ENCODE assay signal across 8 mouse cellular contexts in the genomic region with DNA sequence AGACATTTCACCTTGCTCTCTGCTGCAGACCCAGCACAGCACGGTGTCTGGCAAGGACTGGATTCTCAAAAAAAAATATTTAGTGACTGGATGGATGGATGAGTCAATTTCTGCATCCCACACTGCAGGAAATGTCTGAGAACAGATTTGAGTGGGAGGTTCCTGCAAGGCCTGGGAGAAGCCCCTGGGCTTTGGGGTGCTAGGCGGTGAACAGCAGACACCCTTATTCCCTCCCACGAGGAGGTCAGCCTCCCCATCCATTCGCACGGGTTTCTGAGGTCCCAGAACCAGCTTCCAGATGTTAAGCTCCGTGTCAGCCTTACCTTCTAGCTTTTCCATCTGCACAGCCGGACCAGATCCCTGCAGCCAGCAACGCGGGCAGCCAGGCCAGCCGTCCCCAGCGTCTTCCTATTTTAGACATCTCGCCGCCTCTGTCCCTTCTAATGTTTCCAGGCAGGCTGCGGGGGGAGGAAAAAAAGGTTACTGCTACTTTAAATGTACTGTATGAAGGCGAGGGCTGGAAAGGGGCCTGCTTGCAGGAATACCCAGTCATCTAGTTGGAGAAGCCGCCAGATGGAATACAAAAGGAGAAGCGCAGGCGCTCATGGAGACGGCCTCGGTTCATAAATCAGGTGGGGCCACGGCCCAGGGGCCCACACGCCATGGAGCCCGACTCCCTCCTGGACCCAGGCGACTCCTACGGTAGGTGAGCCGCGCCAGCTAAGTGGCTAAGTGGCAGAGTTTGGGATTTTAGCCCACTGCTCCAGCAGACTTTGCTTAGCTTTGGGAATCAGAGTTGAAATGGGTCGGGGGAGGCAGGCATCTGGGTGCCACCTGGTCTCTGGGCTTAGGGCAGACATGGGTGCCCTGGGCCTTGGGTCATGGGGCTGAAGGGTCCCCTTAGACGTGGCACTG. TPM values are rescaled to one million over a fixed set of nuclear protein-coding genes. Genes with fewer than 3 reads are reported as not detected.
DNase-seq lines count a peak whose midpoint lies in the region; ATAC-seq and TF ChIP-seq lines count a peak whose summit lies in the region.

Dab2ip (plus strand) TSS at position 356 of the 915 bp plus-strand sequence.

- no peak for DNase-seq in ES-E14 (ENCODE audit: low read depth, low spot score)
- DNase-seq in adrenal gland, adult (ENCODE audit: inconsistent age in 2 of 2, low spot score in 1 of 2), result peak; percentile 16 to 54
- DNase-seq in layer of hippocampus, adult 9-10 months (ENCODE audit: low spot score), result peak; percentile 33
- no peak for DNase-seq in spleen, adult 18-20 months

- in situ Hi-C loops in ES-E14 (cut with MboI; ENCODE audit: low sequenced_read_pairs in 2 of 2, unreplicated experiment in 2 of 2), result no loop called here

- no peak for TF ChIP-seq CTCF in embryonic fibroblast, embryonic 13.5 days (IDR thresholded peaks at IDR 0.05; ENCODE audit: borderline replicate concordance, insufficient read depth, low read length)

- H3K27me3 ChIP-seq in heart, embryonic 13.5 days (replicated peaks), result no peaks in the 10 kb centered on the region
- H3K27me3 ChIP-seq in midbrain, embryonic 16.5 days (ENCODE audit: control insufficient read depth, insufficient read depth, low read depth, low read length), result no peaks in the 10 kb centered on the region

- H3K4me1 ChIP-seq in ES-E14 (ENCODE audit: control insufficient read depth in 2 of 2, insufficient read depth in 2 of 2, low read length in 2 of 2, poor library complexity in 1 of 2), result no peaks in the 10 kb centered on the region
- peaks cover 9% of the 10 kb centered on the region for H3K4me1 ChIP-seq in embryonic fibroblast, embryonic 13.5 days (ENCODE audit: control insufficient read depth, insufficient read depth, low read length)
- H3K4me1 ChIP-seq in heart, embryonic 13.5 days, result peaks cover 53% of the 10 kb centered on the region
- peaks cover 8% of the 10 kb centered on the region for H3K4me1 ChIP-seq in midbrain, embryonic 16.5 days (ENCODE audit: control insufficient read depth, insufficient read depth, low read length)

- peak within 1 kb of the TSS; percentile 67 for H3K4me2 ChIP-seq in heart, embryonic 13.5 days
- H3K4me2 ChIP-seq in midbrain, embryonic 16.5 days (ENCODE audit: low read length), result no peak within 1 kb of the TSS

- H3K4me3 ChIP-seq in ES-E14 (ENCODE audit: insufficient read depth in 1 of 2, low read depth in 1 of 2, low read length in 2 of 2, poor library complexity in 1 of 2, severe bottlenecking in 1 of 2), result peak within 1 kb of the TSS; percentile 52 to 54; a peak in 3 of 4 replicates
- H3K4me3 ChIP-seq in embryonic fibroblast, embryonic 13.5 days (ENCODE audit: insufficient read depth, low read length), result peak within 1 kb of the TSS; percentile 42
- peak within 1 kb of the TSS; percentile 44 for H3K4me3 ChIP-seq in heart, embryonic 13.5 days
- H3K4me3 ChIP-seq in midbrain, embryonic 16.5 days (ENCODE audit: low read depth, low read length), result no peak within 1 kb of the TSS

- 47% methylated on average over 29 of the region's 29 CpGs for WGBS in heart, embryonic 13.5 days
- WGBS in midbrain, embryonic 16.5 days, result 65% methylated on average over 29 of the region's 29 CpGs

- H3K27ac ChIP-seq in ES-E14 (ENCODE audit: insufficient read depth, low read depth, low read length, poor library complexity, severe bottlenecking), result no peak within 1 kb of the TSS
- H3K27ac ChIP-seq in embryonic fibroblast, embryonic 13.5 days (ENCODE audit: insufficient read depth, low read length), result peak within 1 kb of the TSS; percentile 67
- H3K27ac ChIP-seq in heart, embryonic 13.5 days (replicated peaks), result peak within 1 kb of the TSS; percentile 78
- H3K27ac ChIP-seq in midbrain, embryonic 16.5 days (ENCODE audit: low read length), result no peak within 1 kb of the TSS

- peak within 1 kb of the TSS; percentile 57 for H3K9ac ChIP-seq in ES-E14 (ENCODE audit: insufficient read depth, low read depth, low read length, poor library complexity, severe bottlenecking)
- peak within 1 kb of the TSS; percentile 82 for H3K9ac ChIP-seq in heart, embryonic 13.5 days
- H3K9ac ChIP-seq in midbrain, embryonic 16.5 days (ENCODE audit: low read depth, low read length), result no peak within 1 kb of the TSS

- H3K36me3 ChIP-seq in ES-E14 (ENCODE audit: control insufficient read depth, insufficient read depth, low read length, poor library complexity, severe bottlenecking), result no peaks in the 10 kb centered on the region
- no peaks in the 10 kb centered on the region for H3K36me3 ChIP-seq in heart, embryonic 13.5 days
- H3K36me3 ChIP-seq in midbrain, embryonic 16.5 days (ENCODE audit: control insufficient read depth, insufficient read depth, low read length), result no peaks in the 10 kb centered on the region

- peak; percentile 50 for TF ChIP-seq POLR2A in embryonic fibroblast, embryonic 13.5 days (IDR thresholded peaks at IDR 0.05; ENCODE audit: low read depth, low read length)

- H3K9me3 ChIP-seq in ES-E14 (ENCODE audit: control insufficient read depth, insufficient read depth, low read depth, low read length), result no peaks in the 10 kb centered on the region
- H3K9me3 ChIP-seq in heart, embryonic 13.5 days, result no peaks in the 10 kb centered on the region
- H3K9me3 ChIP-seq in midbrain, embryonic 16.5 days (replicated peaks; ENCODE audit: control insufficient read depth, low read length, poor library complexity, severe bottlenecking), result no peaks in the 10 kb centered on the region

- no peak for ATAC-seq in heart, embryonic 13.5 days (ENCODE audit: extremely low read depth, insufficient number of reproducible peaks, low FRiP score, low TSS enrichment)
- ATAC-seq in midbrain, embryonic 16.5 days, result no peak
- ATAC-seq in inflammation-experienced regulatory T-cells, adult 6 months, result no peak

TF ChIP-seq in ES-E14, 5 proteins besides CTCF, POLR2A, EP300 and RAD21:
- no peak for TF ChIP-seq ZNF384 (IDR thresholded peaks at IDR 0.05; ENCODE audit: low read depth, low read length)

RNA-seq across cellular contexts. Expression of gene Dab2ip, which starts in this region (rescaled TPM):
- 46.9 and 70.6 TPM in 2 replicates for total RNA-seq in ES-E14 (2012; rRNA removed)
- polyA plus RNA-seq in embryonic fibroblast, embryonic 13.5 days (2011; ENCODE audit: insufficient read length, low read depth, missing spikeins), result 29.7 and 38.7 TPM in 2 replicates
- 40.0 and 48.9 TPM in 2 replicates for polyA plus RNA-seq in heart, embryonic 13.5 days (2015; fragmentation: Nextera tagmentation; extraction: Ambion mirVana)
- 33.2 and 46.1 TPM in 2 replicates for polyA plus RNA-seq in midbrain, embryonic 16.5 days (2015; fragmentation: Nextera tagmentation; extraction: Ambion mirVana)
- polyA plus RNA-seq in inflammation-experienced regulatory T-cells, adult 6 months (2017; shearing (Covaris generic)), result under 1 TPM; 0.46 to 0.69 (median 0.54) TPM

Comparison
In these comparisons a context has a peak if more than half of its experiments do, and no peak if none do; other contexts are left out.
1. RNA of gene Dab2ip (polyA plus RNA-seq): 40.0 to 48.9 TPM in heart, embryonic 13.5 days, 33.2 to 46.1 TPM in midbrain, embryonic 16.5 days and 29.7 to 38.7 TPM in embryonic fibroblast, embryonic 13.5 days; 0.46 to 0.69 TPM in inflammation-experienced regulatory T-cells, adult 6 months; every median in the first group is over 10 times any median in the second.
2. DNase-seq: peak in adrenal gland, adult (2 of 2) and layer of hippocampus, adult 9-10 months (single experiment); none in ES-E14 (single experiment) and spleen, adult 18-20 months (0 of 2).
3. H3K27ac ChIP-seq: peak in embryonic fibroblast, embryonic 13.5 days (single experiment) and heart, embryonic 13.5 days (single experiment); none in ES-E14 (single experiment) and midbrain, embryonic 16.5 days (single experiment).